Mouse (Mus musculus) cerebellum, adult 9-10 months (tissue): ENCODE measurements at regions not wholly inside any gene's neighbourhood (a gene's known extent, or its start where the extent isn't known, plus 50 kb on each side); places are given as distances from the start of the nearest gene placed in this dataset.
"Not testable (repeated sequence)": the region's sequence is repeated elsewhere in the genome, so short reads cannot be mapped to it uniquely, and the experiment has no call there.

Source experiments
- DNase-seq: peaks from one replicate; pipeline ENCODE4 v3.0.0; 2022

DNA sequence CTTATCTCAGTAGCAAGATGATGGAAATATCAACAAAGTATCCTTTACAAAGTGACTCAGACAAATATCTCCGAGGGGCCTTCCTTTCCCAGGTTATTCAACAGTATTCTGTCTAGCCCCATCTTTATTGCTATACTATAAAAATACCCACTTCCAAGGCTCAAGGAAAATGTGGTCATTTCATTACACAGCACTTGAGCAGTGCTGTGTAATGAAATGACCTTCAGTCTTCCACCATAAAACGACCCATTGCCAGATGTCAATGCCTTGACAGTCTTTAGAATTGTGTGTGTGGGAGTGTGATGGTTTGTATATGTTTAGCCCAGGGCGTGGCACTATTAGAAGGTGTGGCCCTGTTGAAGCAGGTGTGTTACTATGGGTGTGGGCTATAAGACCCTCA lies 124.3 kb upstream of the Teddm2 start:
- DNase-seq, result no peak

DNA sequence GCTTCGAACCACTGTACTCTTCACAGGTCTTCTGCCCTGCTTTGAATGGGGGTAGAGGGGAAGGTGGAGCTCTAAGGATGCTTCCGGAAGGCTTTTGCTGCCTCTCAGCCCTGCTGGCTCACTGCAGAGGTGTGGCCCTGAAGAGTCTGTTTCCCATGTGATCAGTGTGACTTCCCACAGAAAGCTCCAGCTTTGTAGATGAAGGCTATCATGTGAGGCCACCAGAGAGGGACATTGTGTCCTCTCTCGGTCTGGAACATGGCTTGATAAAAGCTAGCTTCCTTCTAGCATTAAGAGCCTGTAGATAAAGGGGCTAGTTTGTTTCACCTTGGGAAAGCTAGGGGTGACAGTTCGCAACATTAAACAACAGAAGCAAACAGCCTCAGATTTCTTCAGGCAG lies 127.3 kb upstream of the Teddm2 start:
- DNase-seq, result no peak

DNA sequence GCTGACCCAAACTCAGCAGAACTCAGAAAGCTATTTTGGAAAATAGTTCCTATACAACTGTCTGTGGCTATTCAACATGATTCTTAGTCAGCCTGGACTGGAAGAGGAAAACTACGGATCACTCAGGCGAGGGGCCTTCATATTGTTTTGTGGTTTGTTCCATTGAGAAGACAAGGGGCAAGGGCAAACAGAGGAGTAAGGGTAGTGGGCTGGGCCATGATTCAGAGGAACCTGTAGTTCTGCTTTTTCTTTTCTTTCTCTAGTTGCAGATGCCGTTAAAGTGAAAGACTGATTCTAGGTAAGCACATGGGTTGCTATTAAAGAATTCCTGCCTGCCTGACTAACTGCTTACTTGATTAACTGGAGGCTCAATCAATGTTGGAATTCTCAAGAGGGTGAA lies 129.8 kb upstream of the Teddm2 start:
- DNase-seq, result no peak

DNA sequence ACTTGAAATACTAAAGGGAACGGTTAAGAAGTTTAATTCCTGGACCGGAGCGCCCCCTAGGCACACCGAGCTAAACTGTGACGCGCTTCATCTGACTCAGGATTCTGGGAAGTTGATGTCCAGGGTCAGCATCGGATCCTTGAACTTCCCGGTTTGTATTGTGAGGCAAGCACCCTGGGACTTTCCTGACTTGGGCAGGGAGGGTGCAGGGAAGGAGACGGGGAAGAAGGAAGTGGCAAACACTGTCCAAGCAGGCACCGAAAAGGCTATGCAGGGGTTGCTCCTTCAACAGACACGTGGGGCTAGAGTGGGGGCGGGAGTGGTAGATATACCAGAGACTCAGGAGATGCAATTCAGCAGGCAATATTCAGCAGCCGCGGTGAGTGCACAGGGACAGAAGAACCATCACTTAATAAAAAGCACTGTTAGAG lies 132.7 kb upstream of the Teddm2 start:
- DNase-seq, result peak; percentile 37

DNA sequence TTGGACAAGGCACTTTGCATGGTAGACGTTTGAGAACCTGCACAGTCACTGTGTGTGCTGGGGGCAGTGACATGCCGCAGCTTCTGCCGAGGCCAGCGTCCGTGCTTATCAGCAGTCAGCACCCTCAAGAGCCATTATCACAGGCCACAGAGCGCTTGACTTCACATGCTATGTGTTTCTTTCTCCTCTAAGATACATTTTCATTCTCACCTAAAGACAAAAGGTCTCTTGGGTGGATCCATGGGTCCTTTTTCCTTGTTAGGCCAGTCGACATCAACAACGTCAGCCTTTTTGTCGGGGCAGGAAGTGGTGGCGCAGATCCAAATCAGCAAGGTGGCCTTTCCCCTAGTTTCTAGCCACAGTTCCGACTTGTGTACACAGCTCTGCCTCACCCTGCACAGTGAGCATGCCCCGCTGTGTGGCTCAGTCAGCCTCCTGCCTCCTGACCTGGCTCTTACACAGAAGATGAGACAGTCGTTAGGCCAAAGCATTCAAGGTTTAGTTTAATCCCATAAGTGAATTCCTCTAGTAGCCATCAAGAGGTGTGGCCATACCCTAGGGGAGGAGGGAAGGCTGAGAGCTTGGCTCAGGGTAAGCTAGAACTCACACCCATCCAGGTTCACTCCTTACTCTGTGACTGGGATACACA lies 134.1 kb upstream of the Teddm2 start:
- no peak for DNase-seq

DNA sequence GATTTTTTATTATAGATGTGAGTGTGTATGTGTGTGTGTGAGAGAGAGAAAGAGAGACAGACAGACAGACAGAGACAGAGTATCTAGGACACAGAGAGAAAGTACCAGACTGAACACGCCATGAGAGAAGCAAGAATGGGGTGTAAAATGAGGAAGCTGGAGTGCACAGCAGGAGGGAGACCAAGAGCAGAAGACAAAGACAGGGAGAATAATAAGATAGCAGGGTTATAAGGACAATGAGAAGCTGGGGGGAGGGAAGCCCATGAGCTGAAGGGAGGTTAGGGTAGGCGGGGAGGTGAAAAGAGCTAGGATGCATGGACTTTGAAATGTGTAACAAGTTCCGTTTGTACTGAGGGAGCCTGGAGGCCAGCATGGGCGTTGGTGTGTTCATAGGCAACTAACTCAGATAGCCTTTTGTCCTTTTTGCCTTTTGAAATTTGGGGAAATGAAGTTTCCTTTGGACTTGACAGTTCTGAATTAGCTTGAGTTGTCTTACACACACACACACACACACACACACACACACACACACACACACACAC lies 136.8 kb upstream of the Teddm2 start:
- DNase-seq, result no peak

DNA sequence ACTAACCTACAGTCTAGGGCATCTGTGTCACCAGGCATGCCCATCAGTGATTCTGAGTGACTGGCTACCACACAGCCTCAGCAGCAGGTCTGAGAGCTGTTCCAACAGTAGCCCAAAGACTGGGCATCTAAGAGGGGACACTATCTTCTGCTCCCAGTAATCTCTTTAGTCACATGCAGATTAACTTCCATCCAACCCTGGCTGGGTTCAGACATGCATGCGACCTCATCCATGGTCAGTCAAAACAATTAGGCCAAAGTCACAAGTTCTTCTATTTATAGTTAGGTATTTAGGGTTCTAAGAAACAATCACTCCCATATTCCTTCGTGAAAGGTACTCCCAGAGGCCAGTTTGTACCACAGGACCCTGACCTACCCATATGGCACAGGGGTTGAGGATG lies 138.2 kb upstream of the Teddm2 start:
- no peak for DNase-seq

DNA sequence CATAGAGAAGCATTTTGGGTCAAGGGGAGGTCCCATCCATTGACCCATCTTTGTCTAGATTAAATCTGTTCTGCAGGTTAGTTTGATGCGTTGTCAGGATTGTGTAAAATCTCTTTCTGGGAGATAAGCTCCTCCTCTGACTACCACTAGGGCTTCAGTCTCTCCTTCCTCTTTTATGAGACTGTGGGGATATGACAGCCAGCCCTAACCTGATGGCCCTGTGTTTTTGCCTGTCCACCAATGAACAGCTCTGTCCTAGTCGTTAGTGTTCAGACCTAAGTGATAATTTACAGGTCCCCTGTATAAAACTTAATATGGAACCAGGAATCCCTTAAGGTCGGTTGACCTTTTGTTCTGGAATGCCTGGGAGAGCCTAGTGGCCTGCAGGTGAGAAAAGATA lies 140.9 kb upstream of the Teddm2 start:
- DNase-seq, result no peak

DNA sequence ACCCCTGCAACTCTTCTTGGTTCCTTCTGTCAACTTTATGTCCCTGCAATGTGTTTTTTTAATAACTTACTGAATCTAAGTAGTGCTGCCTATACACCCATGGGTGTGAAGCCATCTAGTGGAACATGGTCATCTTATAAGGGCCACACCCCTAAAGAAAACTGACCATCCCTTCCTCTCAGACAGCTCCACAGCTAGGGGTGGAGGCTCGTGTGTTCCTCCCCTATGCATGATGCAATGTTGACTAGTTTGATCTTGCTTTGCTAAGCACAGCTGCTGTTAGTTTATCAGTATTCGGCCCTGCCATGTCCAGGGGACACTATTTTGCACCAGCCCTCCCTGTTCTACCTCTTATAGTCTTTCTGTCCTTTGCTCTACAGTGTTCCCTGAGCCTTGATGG lies 142.9 kb upstream of the Teddm2 start:
- no peak for DNase-seq

DNA sequence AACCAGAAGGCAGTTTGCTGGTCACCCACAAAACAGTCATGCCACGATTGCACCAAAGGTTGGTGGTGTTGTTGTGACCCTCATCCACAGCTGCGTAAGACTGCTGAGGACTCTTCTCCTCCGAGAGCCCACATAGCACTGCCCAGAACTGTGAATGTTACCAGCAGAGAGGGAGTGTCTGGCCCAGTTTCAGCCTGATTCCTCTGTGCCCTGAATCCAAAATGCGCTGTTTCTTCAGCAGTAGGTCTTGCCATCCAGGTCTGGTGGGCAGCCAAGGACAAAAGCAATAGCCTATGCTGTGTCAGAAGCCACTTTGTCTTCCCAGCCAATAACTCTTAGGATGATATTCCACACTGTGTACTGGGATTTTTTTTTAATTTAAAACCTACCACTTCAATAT lies 144.7 kb upstream of the Teddm2 start:
- no peak for DNase-seq

DNA sequence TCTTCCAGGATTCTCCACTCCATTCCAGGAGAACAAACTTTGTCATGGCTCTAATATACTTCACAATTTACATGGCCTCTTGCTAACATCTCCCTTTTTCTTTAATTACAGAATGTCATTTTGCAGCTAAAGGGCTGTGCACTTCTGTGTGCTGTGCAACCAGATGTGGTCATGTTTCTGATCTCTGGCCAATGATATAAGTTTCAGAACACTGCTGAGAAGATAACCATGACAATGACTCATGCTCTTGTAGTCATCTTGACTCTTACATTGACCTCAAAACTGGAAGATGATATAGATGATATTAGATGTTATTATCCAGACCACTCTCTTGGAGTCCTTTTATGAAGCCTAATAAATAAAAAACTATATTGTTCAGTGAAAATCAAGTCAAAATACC lies 145.9 kb upstream of the Teddm2 start:
- no peak for DNase-seq

DNA sequence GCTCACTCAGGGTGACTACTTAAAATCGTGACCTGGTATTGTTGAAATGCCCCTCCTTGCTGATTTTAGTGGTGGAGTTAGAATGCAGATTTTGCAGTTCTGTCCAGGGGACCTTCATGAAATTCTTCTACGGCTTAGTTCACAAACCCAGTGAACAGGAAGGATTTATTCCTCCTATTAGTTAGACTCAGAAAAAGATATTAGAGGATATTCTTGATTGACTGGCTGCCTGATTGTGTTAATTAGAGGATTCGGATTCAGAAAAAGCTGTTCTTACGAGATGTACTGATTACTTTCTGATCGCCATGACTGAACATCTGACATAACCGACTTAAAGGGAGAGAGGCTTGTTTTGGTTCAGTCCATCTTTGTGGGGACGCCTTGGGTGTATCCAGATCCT lies 147.3 kb upstream of the Zfp648 start:
- DNase-seq, result no peak

DNA sequence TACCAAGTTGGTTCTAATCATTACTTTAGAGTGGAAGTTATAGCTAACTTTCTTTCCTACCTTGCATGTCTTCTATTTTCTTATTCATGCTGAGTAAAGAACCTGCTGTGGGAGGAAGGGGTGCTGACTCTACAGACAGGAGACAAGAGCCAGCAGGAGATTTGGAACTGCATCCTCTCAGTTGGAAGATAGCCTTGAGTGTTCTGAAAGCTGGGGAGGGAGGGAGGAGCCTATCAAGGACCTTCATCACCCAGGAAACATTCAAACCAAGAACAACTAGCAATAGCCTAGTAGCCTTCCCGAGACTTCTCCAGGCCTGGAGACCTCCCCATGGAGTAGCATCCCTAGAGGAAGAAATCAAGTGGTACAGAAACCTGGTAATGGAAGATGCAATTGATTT lies 146.1 kb upstream of the Zfp648 start:
- DNase-seq, result no peak

DNA sequence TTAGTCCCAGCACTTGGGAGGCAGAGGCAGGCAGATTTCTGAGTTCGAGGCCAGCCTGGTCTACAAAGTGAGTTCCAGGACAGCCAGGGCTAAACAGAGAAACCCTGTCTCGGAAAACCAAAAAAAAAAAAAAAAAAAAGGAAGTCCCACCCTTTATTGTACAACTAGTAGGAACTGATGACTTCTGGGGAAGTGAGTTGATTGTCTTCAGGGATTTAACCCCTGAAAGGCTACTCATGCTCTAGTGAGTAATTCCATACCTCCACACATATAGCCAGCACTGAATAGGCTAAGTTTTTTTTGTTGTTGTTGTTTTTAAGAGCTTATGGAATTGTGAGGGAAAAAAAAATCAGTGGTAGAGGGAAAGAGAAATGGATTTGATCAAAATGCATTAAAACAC lies 139.6 kb upstream of the Zfp648 start:
- not testable (repeated sequence) for DNase-seq

DNA sequence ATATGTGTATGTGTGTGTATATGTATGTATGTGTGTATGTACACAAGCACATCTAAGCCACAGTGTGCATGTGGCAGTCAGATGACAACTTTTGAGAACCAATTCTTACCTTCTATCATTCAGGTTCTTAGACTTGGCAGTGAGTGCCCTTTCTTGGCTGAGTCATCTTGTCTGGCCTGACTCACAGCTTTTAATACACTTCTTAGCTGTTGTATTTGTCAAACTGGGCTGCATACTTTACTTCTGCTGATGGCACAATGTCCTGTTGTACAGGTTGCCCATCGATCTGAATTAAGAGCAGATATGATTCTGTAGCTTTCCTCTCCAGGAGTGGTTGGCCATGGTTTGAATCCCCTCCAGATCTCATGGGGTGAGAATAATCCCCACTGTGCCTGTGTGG lies 139.1 kb upstream of the Zfp648 start:
- DNase-seq, result no peak

DNA sequence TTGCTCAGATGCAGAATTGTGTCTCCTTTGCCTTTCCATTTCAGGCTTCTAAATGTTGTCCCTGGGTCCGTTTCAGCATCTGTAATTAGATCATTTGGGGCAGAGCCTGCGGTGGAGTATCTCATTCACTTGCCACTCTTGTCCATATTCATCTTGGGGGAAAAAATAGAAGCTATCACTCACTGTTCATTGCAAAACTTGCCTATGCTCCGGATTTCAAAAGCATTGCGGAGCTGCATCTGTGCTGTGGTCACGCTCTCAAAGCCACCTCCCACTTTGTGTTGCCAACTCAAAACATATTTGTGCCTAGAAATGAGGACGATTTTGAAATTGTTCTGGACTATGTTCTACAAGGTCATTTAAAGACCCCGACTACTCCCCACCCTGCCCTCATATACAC lies 138.3 kb upstream of the Zfp648 start:
- DNase-seq, result no peak

DNA sequence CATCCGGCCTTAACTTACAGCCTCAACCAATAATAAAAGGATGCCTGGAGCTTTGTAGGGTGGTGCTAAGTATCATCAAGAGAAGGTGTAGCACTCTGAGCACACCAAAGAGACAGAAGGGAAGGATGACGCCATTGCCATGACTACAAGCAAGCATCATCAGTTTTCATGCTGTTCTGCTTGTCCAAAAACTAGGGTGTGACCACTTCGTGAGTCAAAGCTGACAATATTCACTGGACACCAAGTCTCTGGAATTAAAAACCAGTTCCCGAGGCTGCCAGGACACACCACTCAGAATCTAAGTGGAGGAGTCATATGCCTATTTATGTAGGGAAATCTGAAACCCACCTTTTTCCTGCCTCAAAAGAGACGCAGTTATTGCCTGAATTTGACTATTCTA lies 136.4 kb upstream of the Zfp648 start:
- no peak for DNase-seq

DNA sequence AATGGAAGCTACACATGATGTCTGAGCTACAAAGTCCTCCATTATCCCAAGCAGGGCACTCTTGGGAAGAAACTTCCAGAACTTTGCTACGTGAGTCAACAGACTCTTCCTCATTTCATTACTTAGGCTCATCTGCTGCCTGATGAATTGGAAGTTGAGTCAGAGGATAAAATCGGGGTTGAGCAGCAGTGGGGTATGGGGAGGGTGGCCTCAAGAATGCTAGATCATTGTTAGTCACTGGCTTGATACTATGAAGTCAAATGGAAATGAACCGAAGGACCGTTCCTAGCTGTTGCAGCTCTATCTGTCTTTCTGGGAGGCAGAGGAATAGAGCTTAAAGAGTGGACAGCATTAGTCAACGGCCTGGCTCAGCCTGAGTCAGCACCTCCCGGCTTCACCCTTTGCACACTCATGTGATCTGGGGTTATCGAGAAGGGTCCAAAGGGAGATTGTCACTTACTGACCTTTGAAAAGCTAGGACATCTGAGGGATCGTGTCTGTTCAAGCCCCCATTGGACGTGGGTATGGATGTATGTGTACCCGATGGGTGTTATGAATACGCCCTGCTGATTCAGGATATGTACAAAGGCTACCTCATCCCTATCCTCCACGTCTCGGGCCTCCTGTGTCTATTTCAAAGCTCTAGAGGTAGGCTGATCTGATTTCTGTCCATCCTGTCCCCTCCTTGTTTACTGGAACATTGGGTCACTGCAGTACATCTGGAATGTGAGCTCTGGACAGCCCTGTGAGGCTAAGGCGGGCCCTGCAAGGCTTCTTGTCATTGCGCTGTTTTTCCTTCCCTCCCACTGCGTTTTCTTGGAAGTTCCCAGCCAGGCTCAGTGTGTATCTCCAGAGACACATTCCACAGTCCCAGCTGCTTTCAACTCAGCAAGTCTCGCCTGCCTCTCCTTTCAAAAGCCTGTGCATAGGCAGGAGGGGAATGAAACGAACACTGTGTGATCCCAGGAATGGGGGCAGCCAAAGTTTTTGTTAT lies 135.4 kb upstream of the Zfp648 start:
- DNase-seq, result no peak

DNA sequence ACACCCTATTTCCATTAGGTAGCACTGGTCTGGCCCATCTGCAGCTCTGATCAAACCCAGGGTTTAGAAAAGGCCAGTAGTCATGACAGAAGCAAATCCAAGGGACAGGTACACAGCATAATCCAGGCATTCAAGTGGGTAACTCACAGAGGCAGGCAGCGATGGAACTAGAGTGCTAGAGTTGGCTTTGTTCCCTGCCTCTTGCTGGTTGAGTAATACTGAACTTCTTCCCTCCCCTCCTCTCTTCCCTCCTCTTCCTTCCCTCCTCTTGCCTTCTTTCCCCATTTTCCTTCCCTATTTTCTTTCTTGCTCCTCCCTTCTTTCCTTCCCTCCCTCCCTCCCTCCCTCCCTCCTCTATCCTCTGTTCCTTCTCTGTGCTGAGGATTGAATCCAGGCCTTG lies 133.1 kb upstream of the Zfp648 start:
- DNase-seq, result no peak

DNA sequence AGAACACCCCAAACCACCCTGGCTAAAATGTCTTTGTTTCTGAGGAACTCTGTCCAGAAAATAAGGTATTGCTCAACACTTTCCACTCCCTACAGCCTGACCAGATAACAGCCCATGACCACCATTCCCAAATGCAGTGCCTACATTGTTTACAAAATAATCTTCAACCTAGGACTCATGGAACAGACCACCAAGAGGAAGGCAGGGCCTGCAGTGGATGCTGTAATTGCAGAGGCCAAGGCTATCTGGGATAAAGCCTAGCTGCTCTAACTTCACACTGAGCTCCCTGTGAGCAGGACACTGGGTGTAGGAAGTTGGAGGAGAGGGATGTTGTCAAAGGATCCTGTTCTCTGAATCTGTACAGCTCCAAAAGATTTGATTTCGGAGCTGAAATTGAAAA lies 126.7 kb upstream of the Zfp648 start:
- no peak for DNase-seq

DNA sequence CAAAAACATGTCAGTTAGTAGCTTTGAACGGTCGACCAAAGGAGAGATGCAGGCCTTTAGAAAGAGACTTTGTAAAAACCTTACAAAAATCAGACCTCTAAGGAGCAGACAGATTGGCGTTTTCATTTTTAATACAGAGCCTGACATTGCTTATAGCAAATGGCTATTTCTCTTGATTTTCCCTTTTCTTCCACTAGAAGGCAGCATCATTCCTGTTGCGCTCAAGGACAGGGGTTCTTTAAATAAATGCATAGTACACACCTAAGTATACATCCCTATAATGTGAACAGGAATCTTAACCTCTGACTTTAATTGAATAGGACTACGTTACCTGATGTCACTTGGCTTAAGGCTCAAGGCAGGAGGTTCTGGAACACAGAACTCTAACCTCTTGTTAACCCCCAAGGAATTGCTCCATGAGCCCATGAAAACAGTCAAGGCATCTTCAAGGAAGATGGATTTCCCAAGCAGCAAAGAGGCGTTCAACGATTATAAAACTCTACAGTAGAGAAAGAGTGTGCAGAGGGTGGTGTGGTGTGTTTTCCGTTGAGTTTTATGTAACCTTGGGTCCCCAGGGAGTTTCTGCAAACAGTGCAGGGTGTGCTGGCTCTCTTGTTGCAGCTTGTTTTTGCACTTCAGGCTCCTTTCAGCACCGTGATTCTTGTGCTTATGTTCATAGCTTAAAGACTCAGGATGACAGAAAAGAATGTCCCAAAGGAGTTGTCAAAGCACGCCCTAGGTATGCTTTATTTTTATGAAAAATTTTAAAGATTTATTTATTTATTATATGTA lies 124.1 kb upstream of the Zfp648 start:
- peak; percentile 35 for DNase-seq

DNA sequence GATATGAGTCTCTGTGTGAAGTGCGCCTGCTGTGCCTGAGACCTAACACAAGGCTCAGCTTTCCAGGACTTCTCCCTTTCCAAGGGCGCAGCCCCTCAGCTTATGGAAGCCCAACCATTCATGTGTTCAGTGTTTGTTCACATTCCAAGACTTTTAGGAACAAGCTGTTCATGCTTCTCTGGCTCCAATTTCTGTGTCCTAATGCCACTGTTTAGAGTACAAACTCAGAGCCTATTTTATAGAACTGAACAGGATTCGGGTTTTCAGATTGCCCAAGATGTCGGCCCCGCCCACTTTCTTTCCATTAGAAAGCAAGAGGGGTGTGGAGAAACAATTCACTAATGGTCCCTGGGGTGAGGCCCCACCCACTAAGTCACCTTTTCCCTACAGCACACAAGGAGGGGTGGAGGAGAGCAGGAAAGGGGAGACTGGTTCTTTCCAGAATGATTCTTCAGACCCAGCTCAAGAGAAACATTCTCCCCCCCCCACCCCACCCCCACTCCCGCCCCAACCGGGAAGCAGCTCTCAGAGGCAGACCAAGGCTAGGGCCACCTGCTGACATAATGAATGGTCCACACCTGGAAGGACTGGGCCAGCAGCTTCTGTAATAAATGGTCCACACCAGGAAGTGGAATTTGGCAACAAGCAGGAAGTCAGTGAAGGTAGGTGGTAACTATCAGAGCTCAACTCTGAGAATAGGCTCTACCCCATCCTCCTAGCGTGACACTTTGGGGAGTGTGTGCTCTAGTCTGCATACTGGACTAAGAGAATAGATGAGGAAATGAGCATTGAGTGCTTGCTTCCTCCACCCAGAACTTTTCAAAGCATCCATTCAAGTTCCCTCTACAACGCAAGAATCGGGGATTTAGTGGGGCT lies 120.2 kb upstream of the Zfp648 start:
- DNase-seq, result no peak
